Mouse (Mus musculus) thymus, adult 2 months (tissue): ENCODE measurements at regions not wholly inside any gene's neighbourhood (a gene's known extent, or its start where the extent isn't known, plus 50 kb on each side); places are given as distances from the start of the nearest gene placed in this dataset.

Experiments
- DNase-seq: peaks from one replicate; pipeline ENCODE4 v3.0.0; 2021
- H3K27ac ChIP-seq: fragments of 200-500 bp; 2 replicates; pipeline ENCODE4 v1.5.1; 2012; ENCODE audit warnings: low read length, control low read depth; ENCODE audit not compliant: control insufficient read depth, insufficient read depth
- H3K27me3 ChIP-seq: fragments of 200-500 bp; 2 replicates; pipeline ENCODE4 v1.6.1; 2012; ENCODE audit warnings: mild to moderate bottlenecking, low read length, moderate library complexity, mixed read lengths; ENCODE audit not compliant: control insufficient read depth, insufficient read depth
- H3K36me3 ChIP-seq: fragments of 200-500 bp; 2 replicates; pipeline ENCODE4 v1.6.1; 2012; ENCODE audit warnings: mild to moderate bottlenecking, low read length, moderate library complexity; ENCODE audit not compliant: control insufficient read depth, insufficient read depth
- H3K4me1 ChIP-seq: fragments of 200-500 bp; replicated peaks from 2 replicates; pipeline ENCODE4 v1.6.1; 2012; ENCODE audit warnings: low read length; ENCODE audit not compliant: control insufficient read depth, insufficient read depth
- H3K4me3 ChIP-seq: fragments of 200-500 bp; 2 replicates; pipeline ENCODE4 v1.5.1; 2012; ENCODE audit warnings: mild to moderate bottlenecking, low read length, control low read depth, moderate library complexity; ENCODE audit not compliant: control insufficient read depth, insufficient read depth
- CTCF ChIP-seq: fragments of 200-500 bp; IDR thresholded peaks from 2 replicates; pipeline ENCODE4 v1.5.1; 2012; ENCODE audit warnings: mild to moderate bottlenecking, control low read depth, low read length, moderate library complexity, borderline replicate concordance; ENCODE audit not compliant: control insufficient read depth, poor library complexity, insufficient read depth; ENCODE audit errors: extremely low read depth
- POLR2A ChIP-seq: fragments of 200-500 bp; IDR thresholded peaks from 2 replicates; pipeline ENCODE4 v1.6.1; 2012; ENCODE audit warnings: mild to moderate bottlenecking, low read length, control low read depth, moderate library complexity; ENCODE audit not compliant: control insufficient read depth, poor library complexity, insufficient read depth; ENCODE audit errors: extremely low read depth
- WGBS: fragments of 180-500 bp; shearing (Covaris S2); methylation state at CpG from one replicate; pipeline ENCODE4 v1.1.7; 2018; 5-methylcytosine and 5-hydroxymethylcytosine counted together

DNA sequence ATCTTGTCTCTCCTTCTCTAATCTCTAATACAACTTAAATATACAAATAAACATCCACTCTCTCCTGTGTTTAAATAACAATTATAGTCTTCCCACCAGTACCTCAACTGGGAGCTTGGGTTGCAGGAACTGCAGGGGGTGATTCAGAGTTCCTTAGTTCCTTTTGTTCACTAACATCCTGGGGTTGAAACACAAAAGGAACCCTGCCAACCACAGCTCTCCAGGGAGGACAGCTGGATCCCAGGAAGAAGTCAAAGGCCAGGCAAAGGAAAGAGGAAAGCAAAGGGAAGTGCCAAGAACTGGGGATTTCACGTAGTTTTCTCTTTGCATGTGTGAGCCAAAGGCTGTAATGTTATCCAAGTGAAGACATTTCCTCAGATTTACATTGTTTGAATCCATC, 296.1 kb downstream of the Cbln4 start:
- Histone ChIP-seq H3K27me3 (no peaks in the 10 kb centered on the region), H3K36me3 (no peaks in the 10 kb centered on the region), H3K4me3 (no peak overlapping the region), H3K27ac (no peak overlapping the region), H3K4me1 (no peaks in the 10 kb centered on the region)
- WGBS: 56% methylated on average over 1 of the region's 1 CpGs
- DNase-seq: no peak
- TF ChIP-seq CTCF: no peak
- TF ChIP-seq POLR2A: no peak

DNA sequence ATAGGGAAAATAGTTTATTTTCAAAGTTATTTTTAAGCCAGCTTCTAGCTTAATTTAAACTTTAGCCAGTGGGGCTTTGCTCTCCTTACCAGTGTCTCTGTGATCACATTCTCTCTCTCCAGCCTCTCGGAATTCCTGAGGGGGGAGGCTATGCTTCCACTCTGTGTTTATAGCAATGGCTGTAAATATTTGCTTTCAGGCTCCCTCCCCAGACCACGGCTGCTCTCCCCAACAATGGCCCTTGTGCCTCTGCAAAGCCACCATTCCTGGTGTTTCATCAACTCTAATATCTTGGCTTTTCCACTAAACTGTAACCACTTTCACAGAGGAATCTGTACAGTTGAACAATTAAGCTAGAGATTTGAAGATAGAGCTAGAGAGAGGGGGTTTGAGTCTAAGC, 300.2 kb downstream of the Cbln4 start:
- no peaks in the 10 kb centered on the region for H3K36me3 ChIP-seq
- no peaks in the 10 kb centered on the region for H3K4me1 ChIP-seq
- WGBS: 58% methylated on average over 2 of the region's 2 CpGs
- no peak for DNase-seq
- H3K4me3 ChIP-seq: no peak overlapping the region
- no peak for TF ChIP-seq CTCF
- TF ChIP-seq POLR2A: no peak
- no peaks in the 10 kb centered on the region for H3K27me3 ChIP-seq
- no peak overlapping the region for H3K27ac ChIP-seq

DNA sequence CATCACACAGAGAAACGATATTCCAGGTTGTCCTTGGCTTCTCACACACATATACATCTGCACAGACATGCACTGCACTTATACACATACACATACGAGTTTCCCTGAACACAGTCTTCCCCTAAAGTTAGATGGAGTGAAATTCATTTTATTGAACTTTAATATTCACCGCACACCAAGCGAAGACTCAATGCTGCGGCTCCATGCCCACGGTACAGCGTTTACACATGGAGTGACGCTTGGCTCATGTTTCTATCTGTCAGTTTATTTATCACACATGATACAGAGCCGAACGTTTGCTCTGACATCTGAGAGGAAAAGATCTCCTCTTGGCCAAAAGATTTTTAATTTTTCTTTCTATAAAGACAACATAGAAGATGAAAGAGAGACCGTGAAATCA, 300.6 kb downstream of the Cbln4 start:
- no peak for DNase-seq
- TF ChIP-seq POLR2A (no peak), CTCF (no peak)

GRCm38 (mm10) chr2:171737761-171738160, 305.5 kb downstream of the Cbln4 start:
- H3K27ac ChIP-seq: no peak overlapping the region
- H3K27me3 ChIP-seq: no peaks in the 10 kb centered on the region
- H3K36me3 ChIP-seq: no peaks in the 10 kb centered on the region
- no peak for TF ChIP-seq POLR2A
- no peak for TF ChIP-seq CTCF
- DNase-seq: no peak
- H3K4me3 ChIP-seq: no peak overlapping the region
- no peaks in the 10 kb centered on the region for H3K4me1 ChIP-seq
- 92% methylated on average over 8 of the region's 8 CpGs for WGBS

More for the DNA sequence above, 300.6 kb downstream of the Cbln4 start:
- no peak overlapping the region for H3K4me3 ChIP-seq
- H3K4me1 ChIP-seq: no peaks in the 10 kb centered on the region
- no peaks in the 10 kb centered on the region for H3K27me3 ChIP-seq
- no peaks in the 10 kb centered on the region for H3K36me3 ChIP-seq
- H3K27ac ChIP-seq: no peak overlapping the region
- 85% methylated on average over 11 of the region's 11 CpGs for WGBS

GRCm38 (mm10) chr2:171735061-171735490, 308.2 kb downstream of the Cbln4 start:
- H3K4me3 ChIP-seq: no peak overlapping the region
- H3K36me3 ChIP-seq: no peaks in the 10 kb centered on the region
- no peaks in the 10 kb centered on the region for H3K27me3 ChIP-seq
- no peak overlapping the region for H3K27ac ChIP-seq
- 46% methylated on average over 14 of the region's 14 CpGs for WGBS
- TF ChIP-seq POLR2A (no peak), CTCF (no peak)
- DNase-seq: no peak
- no peaks in the 10 kb centered on the region for H3K4me1 ChIP-seq

DNA sequence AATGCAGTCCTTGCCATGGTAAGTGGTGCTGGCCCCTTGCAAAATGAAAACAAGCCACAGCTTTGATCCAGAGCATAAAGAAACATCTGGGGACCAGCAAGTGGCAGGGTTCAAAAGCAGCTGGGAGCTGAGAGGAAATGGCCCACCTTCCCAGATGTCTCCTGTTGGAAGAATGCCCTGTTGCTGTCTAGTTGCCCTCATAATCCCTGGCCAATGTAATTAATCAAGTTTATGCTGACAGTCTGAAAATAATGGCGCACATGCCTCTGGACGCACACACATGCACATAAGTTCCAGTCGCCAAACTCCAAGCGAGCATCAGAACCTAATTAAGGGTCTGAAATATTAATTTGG, 308.7 kb downstream of the Cbln4 start:
- Histone ChIP-seq H3K4me1 (no peaks in the 10 kb centered on the region), H3K4me3 (no peak overlapping the region), H3K27ac (no peak overlapping the region), H3K36me3 (no peaks in the 10 kb centered on the region), H3K27me3 (no peaks in the 10 kb centered on the region)
- TF ChIP-seq CTCF: no peak
- no peak for TF ChIP-seq POLR2A
- DNase-seq: no peak
- WGBS: 80% methylated on average over 4 of the region's 4 CpGs

- H3K4me3 ChIP-seq: no peak overlapping the region
- 84% methylated on average over 14 of the region's 14 CpGs for WGBS
- no peaks in the 10 kb centered on the region for H3K4me1 ChIP-seq
- H3K36me3 ChIP-seq: no peaks in the 10 kb centered on the region
- H3K27ac ChIP-seq: no peak overlapping the region
- DNase-seq: no peak
- TF ChIP-seq POLR2A (no peak), CTCF (no peak)
- no peaks in the 10 kb centered on the region for H3K27me3 ChIP-seq
Measured at GRCm38 (mm10) chr2:171733965-171734633, 309.2 kb downstream of the Cbln4 start.
